Mouse (Mus musculus): ENCODE data around the gene Dlg2. TPM values are rescaled to one million over a fixed set of nuclear protein-coding genes. Genes with fewer than 3 reads are reported as not detected.

Dlg2 gene
- total RNA-seq, 2 experiments from 2014 or later: 0.36 to 0.72 TPM

DNA sequence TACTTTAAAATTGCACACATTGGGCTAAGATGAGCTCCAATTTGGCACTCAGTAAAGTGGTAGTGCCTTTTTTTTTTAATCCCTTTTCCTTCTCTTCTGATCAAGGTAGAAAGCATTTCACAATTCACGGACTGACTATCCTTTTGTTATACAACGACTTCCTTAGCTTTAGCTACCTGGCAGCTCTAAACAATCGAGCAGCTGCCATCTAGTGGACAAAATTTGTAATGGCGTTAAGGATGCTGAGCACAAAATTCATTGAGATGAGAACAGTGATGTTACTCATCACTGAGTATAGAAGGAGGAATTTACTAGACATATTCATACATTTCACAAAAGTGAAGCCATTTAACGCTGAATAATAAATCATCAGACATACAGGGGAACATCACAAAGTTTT lies 750.0 kb downstream of the Dlg2 start:
- DNase-seq: no peak
- intact Hi-C loops (cut with DNase I): loop anchor here (5.0 to 10.0 kb wide), 2 partner anchors 201 to 712 kb away; no protein-coding TSS in a partner anchor

DNA sequence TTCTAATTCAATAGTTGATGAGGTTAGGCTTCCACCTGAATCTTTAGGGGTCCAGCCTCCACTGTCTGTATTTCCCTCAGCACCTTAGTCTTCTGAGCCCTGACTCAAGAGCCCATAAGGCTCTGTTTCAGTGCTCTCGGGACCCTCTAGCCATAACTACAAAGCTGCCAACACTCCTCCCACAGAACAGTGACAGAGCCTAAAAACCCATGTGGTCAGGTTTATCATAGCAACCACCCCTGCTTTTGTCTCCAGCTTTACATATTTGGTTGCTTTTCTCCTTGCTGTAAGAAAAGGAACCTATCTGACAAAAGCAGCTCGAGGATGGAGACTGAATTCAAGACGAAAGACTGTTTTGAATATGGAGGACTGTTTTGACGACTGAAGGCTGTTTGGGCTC lies 765.2 kb downstream of the Dlg2 start:
- intact Hi-C loops (cut with DNase I): no loop called here
- no peak for DNase-seq

DNA sequence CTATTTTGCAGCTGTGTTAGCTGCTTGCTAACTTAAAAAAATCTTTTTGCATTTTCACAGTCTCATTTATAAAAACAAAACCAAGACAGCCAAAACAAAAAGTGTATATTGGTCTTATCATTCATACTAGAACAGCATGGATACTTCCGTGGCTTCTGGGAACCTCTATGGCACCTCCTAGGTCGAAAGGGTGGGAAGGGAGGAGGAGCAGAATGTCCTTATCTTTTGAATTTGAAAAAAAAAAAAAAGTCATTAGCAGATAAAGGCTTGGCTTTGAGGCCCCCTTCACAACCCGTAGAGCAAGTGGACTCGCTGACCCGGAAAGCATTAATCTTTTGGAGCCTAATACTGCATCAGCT lies 785.2 kb downstream of the Dlg2 start:
- intact Hi-C loops (cut with DNase I): no loop called here
- DNase-seq: no peak

DNA sequence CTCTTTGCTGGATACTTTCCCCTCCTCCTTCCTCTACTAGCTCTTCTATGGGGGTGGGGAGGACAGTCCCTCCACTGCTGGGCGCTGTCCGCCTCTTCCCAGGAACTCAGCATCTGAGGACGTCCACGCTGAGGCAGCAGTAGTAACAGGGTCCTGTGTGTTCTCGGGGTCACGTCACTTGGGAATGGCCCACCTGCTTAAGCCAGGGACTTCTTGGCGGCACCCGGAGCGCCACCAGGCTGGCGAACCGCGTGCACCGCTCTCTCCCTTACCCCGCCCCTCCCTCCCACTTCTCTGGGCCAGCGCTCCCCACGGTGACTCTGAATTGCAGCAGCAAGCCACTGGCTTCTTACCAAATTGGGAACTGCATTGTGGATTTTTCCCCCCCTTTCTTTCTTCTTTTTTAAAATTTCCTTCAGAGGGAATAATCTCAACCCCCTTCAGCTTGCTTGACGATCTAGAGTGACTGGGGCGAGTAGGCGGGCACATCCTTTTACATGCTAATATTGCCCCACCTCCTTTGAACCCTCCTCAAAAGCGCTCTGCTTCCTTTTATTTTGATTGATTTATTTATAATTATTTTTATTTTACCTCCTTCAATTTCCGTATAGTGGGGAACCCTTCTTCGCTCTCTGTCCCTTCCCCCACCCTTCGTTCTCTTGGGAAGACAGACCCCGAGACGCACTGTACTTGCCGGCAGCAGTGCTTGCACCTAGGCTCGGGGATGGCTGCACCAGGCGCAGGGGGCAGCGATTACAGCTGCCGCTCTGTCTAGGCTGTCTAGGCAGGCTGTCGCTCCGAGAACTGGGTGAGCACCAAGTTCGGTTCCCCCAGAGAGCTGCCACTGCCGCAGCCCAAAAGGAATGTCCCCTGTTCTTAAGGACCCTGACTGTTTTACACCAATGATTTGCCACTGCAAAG lies 785.8 kb downstream of the Dlg2 start:
- no peak for DNase-seq
- intact Hi-C loops (cut with DNase I): no loop called here

DNA sequence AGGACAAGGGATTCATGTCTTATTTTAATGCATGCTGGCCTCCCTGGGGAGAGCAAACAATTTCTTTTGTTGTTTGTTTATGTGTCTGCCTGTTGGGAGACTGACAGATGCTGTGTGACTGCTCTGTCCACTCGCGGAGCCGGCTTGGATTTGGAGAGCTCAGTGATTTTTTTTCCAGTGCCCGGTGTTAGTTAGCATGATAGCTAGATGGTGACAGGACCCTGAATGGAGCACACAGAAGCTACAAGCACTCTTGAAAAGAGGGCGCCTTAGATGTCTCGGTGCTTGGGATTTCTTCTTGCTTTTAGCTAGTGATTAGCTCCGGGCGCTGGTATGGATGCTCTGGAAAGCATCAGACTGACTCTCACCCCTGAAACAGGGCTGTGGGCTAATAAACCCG lies 786.5 kb downstream of the Dlg2 start:
- no peak for DNase-seq
- intact Hi-C loops (cut with DNase I): no loop called here

DNA sequence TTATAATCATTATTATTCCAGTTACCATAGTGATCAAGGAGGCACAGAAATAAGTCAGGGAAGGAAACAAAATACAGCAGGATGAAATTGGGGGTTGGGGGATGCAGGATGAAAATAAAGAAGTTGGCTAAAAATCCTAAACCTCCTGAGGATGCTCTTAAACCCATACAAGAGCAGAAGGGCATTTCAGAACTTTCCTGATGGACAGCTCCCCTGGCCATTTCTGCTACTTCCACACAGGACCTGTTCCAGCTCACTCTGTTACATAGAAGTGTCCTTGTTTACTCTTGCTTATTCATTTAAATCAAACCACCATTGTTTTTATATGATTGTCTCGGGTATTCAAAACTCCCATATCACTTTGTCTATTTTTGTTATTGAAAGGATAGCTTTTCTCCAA lies 791.3 kb downstream of the Dlg2 start:
- intact Hi-C loops (cut with DNase I): no loop called here
- DNase-seq: no peak

DNA sequence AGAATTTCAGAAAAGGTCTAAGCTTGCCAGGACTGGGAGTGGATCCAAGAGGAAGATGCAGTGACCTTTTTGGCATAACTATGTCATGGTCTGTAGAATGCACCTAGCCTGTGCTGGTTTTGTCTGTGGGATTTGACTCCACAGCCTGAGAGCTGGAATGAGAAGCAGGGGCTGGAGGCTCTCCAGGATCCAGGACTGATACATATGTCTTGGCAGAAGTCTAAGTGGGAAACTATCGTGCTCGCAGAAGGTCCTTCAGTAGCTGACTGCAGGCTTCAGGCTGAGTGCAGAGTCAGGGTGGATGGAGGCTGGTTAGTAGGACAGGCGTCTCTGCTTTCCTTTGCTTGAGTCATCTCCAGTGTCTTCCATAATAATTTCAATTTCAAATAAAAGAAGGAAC lies 807.7 kb downstream of the Dlg2 start:
- no peak for DNase-seq
- intact Hi-C loops (cut with DNase I): no loop called here

DNA sequence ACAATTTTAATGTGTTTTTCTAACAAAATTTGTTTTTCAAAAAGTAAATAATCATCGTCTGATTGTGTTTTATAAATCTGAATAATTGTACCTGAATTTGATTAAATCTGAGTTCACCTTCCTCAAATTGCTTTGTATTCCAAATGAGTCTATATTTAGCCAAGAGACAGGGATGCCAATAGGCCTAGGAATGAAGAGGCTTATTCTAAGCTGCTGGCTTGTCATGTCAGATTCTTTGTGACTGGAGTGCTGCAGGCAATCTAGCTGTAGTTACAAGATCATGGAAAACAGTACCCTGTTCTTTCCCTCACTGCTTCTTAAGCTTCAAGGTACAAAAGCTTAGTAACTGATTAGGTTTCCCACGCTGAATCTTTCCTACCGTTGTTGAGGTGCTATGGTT lies 811.9 kb downstream of the Dlg2 start:
- intact Hi-C loops (cut with DNase I): no loop called here
- DNase-seq: no peak

DNA sequence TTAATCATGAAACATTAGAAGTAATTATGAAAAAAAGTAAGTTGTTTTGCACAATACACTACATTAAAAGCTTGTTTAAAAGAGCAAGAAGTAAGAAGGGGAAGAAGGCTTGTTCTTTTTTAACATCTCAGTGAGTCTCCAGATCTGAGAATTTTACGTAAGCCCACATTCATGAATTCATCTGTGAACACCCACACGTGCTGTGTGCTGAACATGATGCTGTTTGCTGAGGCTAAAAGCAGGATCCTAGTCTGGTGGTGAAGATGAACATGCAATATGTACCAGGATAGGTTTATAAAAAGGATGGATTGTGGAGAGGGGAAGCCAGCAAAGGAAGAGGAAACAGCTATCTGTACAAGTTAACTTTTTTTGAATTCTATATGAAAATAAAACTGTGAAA lies 819.7 kb downstream of the Dlg2 start:
- intact Hi-C loops (cut with DNase I): no loop called here
- no peak for DNase-seq

DNA sequence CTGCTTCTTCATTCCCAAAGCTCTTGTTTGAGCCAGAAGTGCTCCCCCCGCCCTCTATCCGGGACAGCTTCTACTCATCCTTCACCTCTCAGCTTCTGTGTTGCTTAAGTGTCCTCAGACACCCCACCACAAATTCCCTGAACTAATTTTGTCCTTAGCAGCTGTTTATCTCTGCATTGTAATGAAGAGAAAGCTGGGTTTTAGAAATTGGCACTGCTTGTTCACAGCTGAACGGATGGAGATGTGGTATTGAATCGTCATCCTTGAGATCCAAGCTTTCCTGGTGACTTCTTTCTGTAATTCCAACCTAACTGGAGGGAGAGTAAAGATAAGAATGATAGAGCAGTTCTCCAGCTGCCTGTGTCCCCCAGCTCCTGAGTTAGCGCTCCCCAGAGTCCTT lies 834.7 kb downstream of the Dlg2 start:
- intact Hi-C loops (cut with DNase I): no loop called here
- no peak for DNase-seq

DNA sequence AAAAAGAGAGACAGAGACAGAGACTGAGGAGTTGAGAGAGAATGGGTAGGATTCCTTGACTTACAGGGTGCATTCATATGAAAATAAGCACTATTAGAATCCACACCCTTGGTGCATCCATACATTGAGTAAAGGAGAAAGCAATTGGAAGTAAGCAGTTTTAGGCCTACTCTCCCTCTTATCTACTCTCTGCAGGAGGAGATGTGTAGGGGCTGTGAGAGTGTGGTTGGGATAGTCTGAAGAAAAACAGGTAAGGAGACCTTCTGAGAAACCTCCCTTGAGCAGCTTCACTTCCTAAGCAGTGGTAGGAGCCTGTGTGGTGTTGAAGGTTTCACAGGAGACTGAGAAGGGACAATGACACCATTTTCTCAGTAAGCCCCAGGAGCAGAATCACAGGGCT lies 868.6 kb downstream of the Dlg2 start:
- intact Hi-C loops (cut with DNase I): no loop called here
- DNase-seq: no peak

DNA sequence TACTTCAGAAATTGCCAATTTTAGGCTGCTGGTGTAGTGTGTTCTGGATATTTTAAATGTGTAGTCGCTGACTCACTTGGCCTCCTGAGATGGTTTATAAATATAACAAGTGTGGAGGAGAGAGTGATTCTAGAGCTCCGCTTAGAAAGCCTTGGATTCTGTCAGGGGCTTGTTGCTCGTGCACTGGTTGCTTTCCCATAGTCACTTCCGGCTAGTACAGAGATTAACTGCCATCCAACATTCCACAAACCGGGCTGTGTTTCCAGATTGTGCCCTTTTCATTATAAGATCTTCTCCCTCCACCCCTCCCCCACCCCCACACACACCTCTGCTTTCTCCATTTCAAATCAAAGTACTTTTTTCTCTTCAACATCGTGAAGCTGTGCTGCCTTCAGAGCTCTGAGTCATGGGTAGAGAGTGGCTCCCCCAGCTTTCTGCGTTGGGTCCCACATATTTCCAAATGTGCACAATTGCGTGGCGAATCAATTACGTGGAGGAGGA lies 893.4 kb downstream of the Dlg2 start:
- DNase-seq: no peak
- intact Hi-C loops (cut with DNase I): no loop called here

DNA sequence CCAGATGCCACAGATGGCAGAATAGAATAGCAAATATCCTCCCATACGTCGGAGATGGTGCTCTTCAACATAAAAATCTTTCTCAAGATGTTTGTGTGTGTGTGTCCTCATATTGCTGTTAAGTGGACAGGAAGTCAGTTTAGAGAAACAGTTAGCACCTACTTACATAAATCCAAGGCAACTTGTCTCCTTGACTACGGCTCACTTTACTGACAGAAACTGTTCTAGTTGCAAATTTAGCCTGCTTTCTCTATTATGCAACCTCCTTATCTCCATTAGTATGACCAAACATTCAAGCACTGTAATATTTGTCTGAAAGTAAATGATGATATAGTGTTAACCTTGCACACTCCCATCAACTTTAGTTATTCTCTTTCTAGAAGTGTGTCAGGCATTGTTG lies 905.8 kb downstream of the Dlg2 start:
- intact Hi-C loops (cut with DNase I): no loop called here
- no peak for DNase-seq

DNA sequence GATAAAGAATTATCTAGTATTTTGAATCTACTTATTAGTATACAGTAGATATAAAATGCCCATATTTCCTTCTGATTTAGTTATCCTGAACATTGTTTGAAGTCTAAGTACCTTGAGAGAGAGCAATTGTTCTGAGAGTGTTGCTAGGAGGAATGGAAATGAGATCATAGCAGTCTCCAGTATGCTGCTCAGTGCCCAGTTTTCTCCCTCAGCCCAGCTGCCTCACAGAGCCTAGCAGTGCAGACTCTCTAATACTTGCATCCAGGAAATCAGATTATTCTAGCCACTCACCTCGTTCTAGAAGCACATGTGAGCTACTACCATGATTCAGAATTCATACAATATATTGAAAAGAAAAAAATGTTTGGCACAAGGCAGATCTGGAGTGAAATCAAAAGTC lies 907.4 kb downstream of the Dlg2 start:
- intact Hi-C loops (cut with DNase I): no loop called here
- no peak for DNase-seq

DNA sequence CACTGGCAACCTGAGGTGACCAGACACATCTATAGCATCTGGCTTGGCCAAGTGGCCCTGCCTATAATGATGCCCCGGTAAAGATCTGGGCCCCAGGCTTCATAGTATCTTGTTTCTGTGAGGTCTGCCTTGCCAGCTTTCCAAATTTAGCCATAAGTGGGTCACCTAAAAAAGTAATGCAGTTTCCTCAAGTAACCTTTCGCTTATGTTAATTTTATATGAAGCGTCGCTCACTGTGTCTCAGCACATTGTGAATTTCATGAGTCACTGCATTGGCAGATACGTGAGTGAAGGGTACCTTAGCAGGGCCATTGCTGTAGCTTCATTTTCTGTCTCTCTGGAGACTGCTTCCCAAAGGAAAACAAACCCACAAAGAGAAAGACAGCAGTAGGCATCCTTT lies 912.8 kb downstream of the Dlg2 start:
- DNase-seq: no peak
- intact Hi-C loops (cut with DNase I): no loop called here

DNA sequence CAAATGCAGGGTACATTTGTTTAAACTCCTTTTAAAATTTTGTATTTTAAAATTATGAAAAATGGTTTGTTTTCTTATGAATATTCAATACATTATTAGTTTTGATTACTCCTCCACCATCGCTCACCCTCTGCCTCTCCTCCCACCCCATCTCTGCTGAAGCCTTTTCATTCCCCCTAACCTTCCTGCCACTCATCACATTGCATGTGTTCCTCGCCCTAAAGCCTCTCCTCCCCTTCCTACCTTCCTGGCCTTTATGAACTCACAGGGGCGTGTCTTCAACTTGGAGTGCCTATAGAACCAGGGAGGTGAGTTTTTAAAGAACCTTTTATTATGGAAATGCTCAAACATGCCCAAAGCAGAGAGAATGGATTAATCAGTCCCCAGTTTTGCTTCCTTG lies 921.4 kb downstream of the Dlg2 start:
- DNase-seq: no peak
- intact Hi-C loops (cut with DNase I): no loop called here

DNA sequence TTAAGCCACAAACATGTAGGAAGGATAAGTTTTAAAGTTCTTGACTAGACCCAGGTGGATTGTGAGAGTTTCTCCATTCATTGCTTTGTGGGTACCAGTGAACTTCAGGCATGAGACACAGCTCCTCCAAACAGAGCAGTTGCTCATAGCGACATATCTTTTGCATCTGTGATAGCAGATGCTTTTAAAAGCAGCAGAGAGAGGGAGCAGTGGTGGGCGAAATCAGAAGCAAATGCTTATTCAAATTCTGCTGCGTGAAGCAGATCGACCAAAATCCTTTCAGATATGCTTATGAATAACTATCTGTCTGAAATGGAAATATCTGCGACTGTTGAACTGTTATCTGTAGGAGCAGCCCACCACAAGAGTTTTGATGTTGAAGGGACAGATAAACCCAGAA lies 935.6 kb downstream of the Dlg2 start:
- DNase-seq: no peak
- intact Hi-C loops (cut with DNase I): no loop called here

DNA sequence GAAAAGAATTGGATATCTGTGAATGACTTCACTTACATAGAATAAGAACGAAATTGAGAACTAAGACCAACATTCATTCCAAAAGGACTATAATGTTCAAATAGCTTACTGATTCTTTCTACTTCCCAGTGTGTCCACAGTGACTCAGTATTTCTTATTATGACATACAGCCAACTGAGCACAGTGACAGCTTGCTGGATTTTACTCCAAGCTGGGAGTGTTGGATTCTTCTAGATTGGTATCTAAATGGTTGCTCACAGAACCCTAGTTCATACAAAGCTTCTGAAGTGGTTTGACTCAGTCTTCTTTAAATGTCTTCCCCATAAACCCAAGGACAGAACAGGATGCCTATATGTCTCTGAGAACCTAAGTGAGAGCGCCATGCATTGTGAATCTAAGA lies 937.7 kb downstream of the Dlg2 start:
- intact Hi-C loops (cut with DNase I): no loop called here

DNA sequence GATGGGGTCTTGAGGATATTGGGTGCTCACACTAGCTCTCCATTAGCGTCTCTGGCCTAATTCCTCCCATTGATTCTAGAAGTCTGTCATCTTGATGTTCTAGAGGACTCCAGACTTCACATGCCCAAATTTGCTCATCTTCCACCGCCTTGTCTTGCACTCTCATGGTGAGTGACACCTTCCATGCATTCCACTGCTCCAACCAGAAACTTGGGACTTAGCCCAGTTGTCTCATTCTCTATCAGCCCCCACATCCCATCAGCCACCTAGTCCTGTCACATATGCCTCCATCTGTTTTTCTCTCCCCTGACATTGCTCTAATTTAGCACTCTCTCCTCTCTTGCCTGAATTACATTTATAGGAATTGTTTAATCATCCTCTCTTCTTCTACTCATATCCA lies 938.3 kb downstream of the Dlg2 start:
- no peak for DNase-seq
- intact Hi-C loops (cut with DNase I): no loop called here

More for the DNA sequence above, 937.7 kb downstream of the Dlg2 start:
- DNase-seq: no peak

DNA sequence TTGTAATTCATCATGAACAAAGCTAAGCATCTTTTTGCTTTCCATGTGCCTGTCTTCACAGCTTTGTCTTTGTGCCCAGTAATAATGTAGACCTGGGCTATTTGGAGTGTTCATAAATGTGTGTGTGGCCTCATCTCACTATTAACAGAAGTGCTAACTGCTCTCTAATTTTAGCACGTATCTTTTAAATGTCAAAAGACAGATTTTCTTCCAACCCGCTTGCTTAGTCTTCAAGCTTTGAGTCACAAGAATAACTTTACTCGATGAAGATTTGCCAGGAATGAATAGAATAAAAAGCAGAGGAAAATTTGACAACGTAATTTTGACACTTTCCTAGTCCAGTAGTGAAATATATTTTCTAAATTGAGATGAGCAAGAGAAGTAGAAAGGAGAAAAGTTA lies 943.7 kb downstream of the Dlg2 start:
- no peak for DNase-seq
- intact Hi-C loops (cut with DNase I): no loop called here

DNA sequence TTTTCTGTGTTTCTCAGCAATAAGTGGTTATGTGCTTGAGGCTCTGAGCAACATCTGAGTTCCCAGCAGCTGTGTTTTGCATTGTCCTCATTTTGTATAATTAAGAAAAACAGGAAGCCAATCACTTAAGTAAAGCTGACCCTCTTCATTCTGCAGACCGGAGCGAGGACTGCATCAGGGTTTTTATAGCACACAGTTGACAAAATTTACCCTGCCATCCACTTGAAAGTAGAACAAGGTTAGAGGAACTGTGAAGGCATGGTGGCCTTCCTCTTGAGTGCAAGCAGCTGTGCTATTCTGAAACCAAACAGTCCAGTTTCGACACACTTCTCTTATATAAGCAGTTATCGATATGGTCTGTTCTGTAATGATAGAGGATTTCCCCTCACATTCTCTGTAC lies 947.3 kb downstream of the Dlg2 start:
- intact Hi-C loops (cut with DNase I): no loop called here
- DNase-seq: no peak

DNA sequence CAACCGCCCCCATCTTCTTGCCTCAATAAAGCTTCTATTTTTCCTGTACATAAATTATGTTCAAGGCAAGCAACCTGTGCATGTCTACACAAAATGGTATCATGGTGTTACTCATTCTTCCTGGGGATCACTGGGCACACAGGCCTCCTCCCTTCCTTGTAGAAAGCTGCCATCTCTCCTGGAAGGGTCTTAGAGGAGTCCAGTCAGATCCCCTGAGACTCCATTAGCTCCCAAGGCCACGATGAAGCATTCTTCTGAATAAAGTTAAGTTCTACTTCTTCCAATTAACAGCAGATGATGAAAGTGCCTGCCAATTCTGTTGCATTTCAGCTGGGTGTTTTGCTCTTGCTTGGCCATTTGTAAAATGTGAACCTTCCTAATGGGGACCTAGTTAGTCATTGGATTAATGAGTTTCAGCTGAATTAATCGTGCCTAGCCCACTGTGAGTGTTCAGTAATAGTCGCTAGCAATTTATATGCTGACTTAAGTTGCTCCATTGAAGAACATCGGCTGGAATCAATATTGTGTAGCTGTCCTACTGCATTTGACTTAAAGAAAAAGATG lies 953.3 kb downstream of the Dlg2 start:
- intact Hi-C loops (cut with DNase I): loop anchor here (5.0 kb wide), 1 partner anchor 202 kb away; no protein-coding TSS in a partner anchor
- DNase-seq: no peak

Measured in gastrocnemius, postnatal 36 days (tissue).